Comparison of ENCODE assay signal across 8 mouse cellular contexts in the genomic region with DNA sequence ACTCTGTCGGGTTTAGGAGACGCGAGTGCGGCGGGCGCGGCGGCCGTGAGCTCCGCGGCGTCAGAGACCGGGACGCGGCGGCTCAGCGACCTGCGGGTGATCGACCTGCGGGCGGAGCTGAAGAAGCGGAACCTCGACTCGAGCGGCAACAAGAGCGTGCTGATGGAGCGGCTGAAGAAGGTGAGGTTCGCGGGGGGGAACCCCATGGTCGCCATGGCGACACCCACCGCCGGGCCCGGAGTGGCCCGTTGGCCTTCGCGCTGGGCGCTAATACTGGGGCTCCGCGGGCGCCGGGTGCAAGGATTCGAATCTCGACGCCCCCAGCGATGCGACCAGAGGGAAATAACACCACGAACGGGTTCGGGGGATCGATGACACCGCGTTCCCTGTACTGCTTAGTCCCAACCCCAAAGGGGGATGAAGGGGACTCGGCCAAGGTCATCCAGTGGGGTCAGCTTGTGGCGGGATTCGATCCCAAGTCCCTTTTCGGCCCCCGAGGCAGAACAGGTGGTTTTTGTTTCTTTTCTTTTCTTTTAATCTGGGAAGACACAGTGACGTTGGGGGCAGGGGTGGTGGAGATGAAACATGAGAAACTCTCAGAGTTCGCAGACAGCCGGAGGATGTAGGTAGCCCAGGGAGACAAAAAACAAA. TPM values are rescaled to one million over a fixed set of nuclear protein-coding genes. Genes with fewer than 3 reads are reported as not detected.
DNase-seq lines count a peak whose midpoint lies in the region; ATAC-seq lines count a peak whose summit lies in the region.

No protein-coding gene starts in this region.

- WGBS in embryonic facial prominence, embryonic 12.5 days: under 1% methylated on average over 56 of the region's 61 CpGs
- WGBS in heart, embryonic 16.5 days: under 1% methylated on average over 61 of the region's 61 CpGs
- WGBS in limb, embryonic 12.5 days: under 1% methylated on average over 61 of the region's 61 CpGs
- under 1% methylated on average over 61 of the region's 61 CpGs for WGBS in midbrain, embryonic 13.5 days

- peaks cover 65% of the 10 kb centered on the region for H3K36me3 ChIP-seq in embryonic facial prominence, embryonic 12.5 days
- peaks cover 49% of the 10 kb centered on the region for H3K36me3 ChIP-seq in heart, embryonic 16.5 days (ENCODE audit: control insufficient read depth, insufficient read depth)
- H3K36me3 ChIP-seq in limb, embryonic 12.5 days: peaks cover 72% of the 10 kb centered on the region
- peaks cover 68% of the 10 kb centered on the region for H3K36me3 ChIP-seq in midbrain, embryonic 13.5 days

- H3K9ac ChIP-seq in embryonic facial prominence, embryonic 12.5 days: peak overlapping the region; percentile 79
- H3K9ac ChIP-seq in heart, embryonic 16.5 days (ENCODE audit: low read length): peak overlapping the region; percentile 97
- H3K9ac ChIP-seq in limb, embryonic 12.5 days (replicated peaks): peak overlapping the region; percentile 94
- peak overlapping the region; percentile 95 for H3K9ac ChIP-seq in midbrain, embryonic 13.5 days (replicated peaks)

- H3K4me2 ChIP-seq in embryonic facial prominence, embryonic 12.5 days (replicated peaks): peak overlapping the region; percentile 87
- peak overlapping the region; percentile 91 for H3K4me2 ChIP-seq in heart, embryonic 16.5 days (ENCODE audit: low read depth, low read length)
- peak overlapping the region; percentile 75 for H3K4me2 ChIP-seq in limb, embryonic 12.5 days
- peak overlapping the region; percentile 82 for H3K4me2 ChIP-seq in midbrain, embryonic 13.5 days (replicated peaks)

- peak; percentile 22 for DNase-seq in MEL-GATA-1-ER (ENCODE audit: extremely low read depth, low read depth)
- DNase-seq in spleen, postnatal 14 days (ENCODE audit: low spot score in 2 of 2): peak; percentile 39 to 52
- no peak for DNase-seq in cerebellum, adult 9-11 months

- peak overlapping the region; percentile 70 for H3K4me3 ChIP-seq in embryonic facial prominence, embryonic 12.5 days
- peak overlapping the region; percentile 95 for H3K4me3 ChIP-seq in heart, embryonic 16.5 days (ENCODE audit: low read length)
- peak overlapping the region; percentile 91 for H3K4me3 ChIP-seq in limb, embryonic 12.5 days (replicated peaks)
- peak overlapping the region; percentile 93 for H3K4me3 ChIP-seq in midbrain, embryonic 13.5 days (replicated peaks)

- no peaks in the 10 kb centered on the region for H3K9me3 ChIP-seq in embryonic facial prominence, embryonic 12.5 days
- H3K9me3 ChIP-seq in heart, embryonic 16.5 days (replicated peaks; ENCODE audit: control insufficient read depth, low read length): no peaks in the 10 kb centered on the region
- H3K9me3 ChIP-seq in limb, embryonic 12.5 days: no peaks in the 10 kb centered on the region
- H3K9me3 ChIP-seq in midbrain, embryonic 13.5 days: no peaks in the 10 kb centered on the region

- ATAC-seq in CD4-positive, CD25-positive, alpha-beta regulatory T cell, adult 4 months: peak; percentile 33
- ATAC-seq in embryonic facial prominence, embryonic 12.5 days (ENCODE audit: insufficient number of reproducible peaks, insufficient read depth, low FRiP score, low TSS enrichment): no peak
- no peak for ATAC-seq in heart, embryonic 16.5 days (replicated peaks; ENCODE audit: extremely low read depth, insufficient read depth, low FRiP score)
- ATAC-seq in limb, embryonic 12.5 days (ENCODE audit: insufficient number of reproducible peaks, insufficient read depth, low FRiP score, low TSS enrichment, low read depth): no peak
- ATAC-seq in midbrain, embryonic 13.5 days: peak; percentile 31

- peak overlapping the region; percentile 94 for H3K27ac ChIP-seq in embryonic facial prominence, embryonic 12.5 days
- peak overlapping the region; percentile 97 for H3K27ac ChIP-seq in heart, embryonic 16.5 days (ENCODE audit: low read length)
- H3K27ac ChIP-seq in limb, embryonic 12.5 days: peak overlapping the region; percentile 93
- peak overlapping the region; percentile 89 for H3K27ac ChIP-seq in midbrain, embryonic 13.5 days

- H3K4me1 ChIP-seq in embryonic facial prominence, embryonic 12.5 days: peaks cover 34% of the 10 kb centered on the region
- H3K4me1 ChIP-seq in heart, embryonic 16.5 days (ENCODE audit: control insufficient read depth, insufficient read depth, low read length): peaks cover 41% of the 10 kb centered on the region
- peaks cover 40% of the 10 kb centered on the region for H3K4me1 ChIP-seq in limb, embryonic 12.5 days (replicated peaks)
- peaks cover 74% of the 10 kb centered on the region for H3K4me1 ChIP-seq in midbrain, embryonic 13.5 days (replicated peaks)

- no peaks in the 10 kb centered on the region for H3K27me3 ChIP-seq in embryonic facial prominence, embryonic 12.5 days
- no peaks in the 10 kb centered on the region for H3K27me3 ChIP-seq in heart, embryonic 16.5 days (ENCODE audit: control insufficient read depth, insufficient read depth, low read length)
- no peaks in the 10 kb centered on the region for H3K27me3 ChIP-seq in limb, embryonic 12.5 days
- no peaks in the 10 kb centered on the region for H3K27me3 ChIP-seq in midbrain, embryonic 13.5 days

RNA-seq across cellular contexts. Expression of a gene that starts 0.7 kb away (rescaled TPM):
- 10 to 100 TPM; 52.6 to 55.0 TPM for polyA plus RNA-seq in CD4-positive, CD25-positive, alpha-beta regulatory T cell, adult 4 months (2017; shearing (Covaris generic))
- 152 and 157 TPM in 2 replicates for polyA plus RNA-seq in embryonic facial prominence, embryonic 12.5 days (2016; fragmentation: Nextera tagmentation; extraction: Ambion mirVana)
- polyA plus RNA-seq in heart, embryonic 16.5 days (2015; fragmentation: Nextera tagmentation; extraction: Ambion mirVana): 76.5 and 92.3 TPM in 2 replicates
- polyA plus RNA-seq in limb, embryonic 12.5 days (2016; fragmentation: Nextera tagmentation; extraction: Ambion mirVana): 151 and 156 TPM in 2 replicates
- polyA plus RNA-seq in midbrain, embryonic 13.5 days (2015; fragmentation: Nextera tagmentation; extraction: Ambion mirVana): 112 and 127 TPM in 2 replicates

RNA-seq across cellular contexts. Expression of a gene that starts 0.9 kb away (rescaled TPM):
- polyA plus RNA-seq in CD4-positive, CD25-positive, alpha-beta regulatory T cell, adult 4 months (2017; shearing (Covaris generic)): 10 to 100 TPM; 36.8 to 53.1 TPM
- 98.7 and 100 TPM in 2 replicates for polyA plus RNA-seq in embryonic facial prominence, embryonic 12.5 days (2016; fragmentation: Nextera tagmentation; extraction: Ambion mirVana)
- 57.6 and 60.6 TPM in 2 replicates for polyA plus RNA-seq in heart, embryonic 16.5 days (2015; fragmentation: Nextera tagmentation; extraction: Ambion mirVana)
- 103 and 113 TPM in 2 replicates for polyA plus RNA-seq in limb, embryonic 12.5 days (2016; fragmentation: Nextera tagmentation; extraction: Ambion mirVana)
- polyA plus RNA-seq in midbrain, embryonic 13.5 days (2015; fragmentation: Nextera tagmentation; extraction: Ambion mirVana): 74.1 and 89.0 TPM in 2 replicates

RNA-seq across cellular contexts. Expression of a gene that starts 24.3 kb away (rescaled TPM):
- polyA plus RNA-seq in CD4-positive, CD25-positive, alpha-beta regulatory T cell, adult 4 months (2017; shearing (Covaris generic)): 100 to 1,000 TPM; 280 to 291 TPM
- polyA plus RNA-seq in embryonic facial prominence, embryonic 12.5 days (2016; fragmentation: Nextera tagmentation; extraction: Ambion mirVana): 208 and 214 TPM in 2 replicates
- 329 and 345 TPM in 2 replicates for polyA plus RNA-seq in heart, embryonic 16.5 days (2015; fragmentation: Nextera tagmentation; extraction: Ambion mirVana)
- polyA plus RNA-seq in limb, embryonic 12.5 days (2016; fragmentation: Nextera tagmentation; extraction: Ambion mirVana): 211 and 216 TPM in 2 replicates
- polyA plus RNA-seq in midbrain, embryonic 13.5 days (2015; fragmentation: Nextera tagmentation; extraction: Ambion mirVana): 198 and 199 TPM in 2 replicates

RNA-seq across cellular contexts. Expression of a gene that starts 27.9 kb away (rescaled TPM):
- 1,000 to 10,000 TPM; 3,663 to 4,818 TPM for polyA plus RNA-seq in CD4-positive, CD25-positive, alpha-beta regulatory T cell, adult 4 months (2017; shearing (Covaris generic))
- 1,591 and 1,618 TPM in 2 replicates for polyA plus RNA-seq in embryonic facial prominence, embryonic 12.5 days (2016; fragmentation: Nextera tagmentation; extraction: Ambion mirVana)
- 1,106 and 1,159 TPM in 2 replicates for polyA plus RNA-seq in heart, embryonic 16.5 days (2015; fragmentation: Nextera tagmentation; extraction: Ambion mirVana)
- polyA plus RNA-seq in limb, embryonic 12.5 days (2016; fragmentation: Nextera tagmentation; extraction: Ambion mirVana): 1,768 and 1,771 TPM in 2 replicates
- 1,197 and 1,215 TPM in 2 replicates for polyA plus RNA-seq in midbrain, embryonic 13.5 days (2015; fragmentation: Nextera tagmentation; extraction: Ambion mirVana)

RNA-seq across cellular contexts. Expression of a gene that starts 31.1 kb away (rescaled TPM):
- polyA plus RNA-seq in CD4-positive, CD25-positive, alpha-beta regulatory T cell, adult 4 months (2017; shearing (Covaris generic)): 1 to 10 TPM; 3.1 to 3.2 TPM
- 1.4 and 1.7 TPM in 2 replicates for polyA plus RNA-seq in embryonic facial prominence, embryonic 12.5 days (2016; fragmentation: Nextera tagmentation; extraction: Ambion mirVana)
- polyA plus RNA-seq in heart, embryonic 16.5 days (2015; fragmentation: Nextera tagmentation; extraction: Ambion mirVana): 0.62 and 1.2 TPM in 2 replicates
- polyA plus RNA-seq in limb, embryonic 12.5 days (2016; fragmentation: Nextera tagmentation; extraction: Ambion mirVana): 1.0 and 1.6 TPM in 2 replicates
- polyA plus RNA-seq in midbrain, embryonic 13.5 days (2015; fragmentation: Nextera tagmentation; extraction: Ambion mirVana): 0.90 and 1.3 TPM in 2 replicates

Comparison
In these comparisons a context has a peak if more than half of its experiments do, and no peak if none do; other contexts are left out.
1. ATAC-seq: peak in CD4-positive, CD25-positive, alpha-beta regulatory T cell, adult 4 months (single experiment) and midbrain, embryonic 13.5 days (single experiment); none in embryonic facial prominence, embryonic 12.5 days (single experiment), heart, embryonic 16.5 days (single experiment) and limb, embryonic 12.5 days (single experiment).
2. Peak in every context shown above with its lines, with median percentiles within 50 percentile points of each other: H3K27ac ChIP-seq, H3K4me2 ChIP-seq, H3K4me3 ChIP-seq and H3K9ac ChIP-seq.